Mouse (Mus musculus) thymus, postnatal 10 days (tissue): ENCODE data around the gene Fcer2a.

ENCODE experiments used
- DNase-seq, 2 experiments: peaks; one replicate each; pipeline ENCODE4 v3.0.0; 2021; ENCODE audit warnings: low spot score in 2 of 2

Gene Fcer2a

DNA sequence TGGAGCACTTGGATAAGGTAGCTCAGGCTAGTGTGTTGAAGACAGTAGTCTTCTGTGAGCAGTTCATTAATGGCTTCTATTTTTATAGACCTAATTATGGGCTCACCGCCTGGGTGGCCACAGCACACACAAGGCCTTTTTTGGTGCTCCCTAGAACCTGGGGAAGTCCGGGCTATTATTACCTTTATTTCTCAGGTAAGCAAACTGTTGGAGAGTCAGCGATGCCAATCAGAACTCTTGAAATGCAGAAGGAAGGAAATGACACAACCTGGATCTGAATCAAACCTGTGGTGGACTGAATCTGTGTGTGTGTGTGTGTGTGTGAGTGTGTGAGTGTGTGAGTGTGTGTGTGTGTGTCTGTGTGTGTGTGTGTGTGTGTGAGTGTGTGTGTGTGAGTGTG, at the start of gene Fcer2a:
Gene Fcer2a, minus strand, starts transcription at position 55 of the 400 bp plus-strand sequence.
- no peak for DNase-seq

DNA sequence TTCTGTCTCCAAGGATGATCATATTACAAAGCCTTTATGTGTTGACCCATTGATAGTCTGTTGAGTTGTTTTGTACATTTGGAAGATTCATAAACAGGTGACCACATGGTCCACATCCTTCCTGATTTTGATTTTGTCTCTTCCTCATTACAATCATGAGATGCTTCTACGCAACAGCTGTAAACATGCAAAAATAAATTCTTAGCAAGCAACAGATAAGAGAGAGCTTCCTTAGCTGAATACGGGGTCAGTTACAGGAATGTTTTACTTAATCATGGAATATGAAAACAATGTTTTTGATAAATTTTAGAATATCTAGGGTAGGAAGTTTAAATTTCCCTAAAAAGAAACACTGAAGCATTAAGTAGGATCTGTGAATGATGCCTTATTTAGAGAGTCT, 43.0 kb upstream of the Fcer2a start:
- DNase-seq = no peak

DNA sequence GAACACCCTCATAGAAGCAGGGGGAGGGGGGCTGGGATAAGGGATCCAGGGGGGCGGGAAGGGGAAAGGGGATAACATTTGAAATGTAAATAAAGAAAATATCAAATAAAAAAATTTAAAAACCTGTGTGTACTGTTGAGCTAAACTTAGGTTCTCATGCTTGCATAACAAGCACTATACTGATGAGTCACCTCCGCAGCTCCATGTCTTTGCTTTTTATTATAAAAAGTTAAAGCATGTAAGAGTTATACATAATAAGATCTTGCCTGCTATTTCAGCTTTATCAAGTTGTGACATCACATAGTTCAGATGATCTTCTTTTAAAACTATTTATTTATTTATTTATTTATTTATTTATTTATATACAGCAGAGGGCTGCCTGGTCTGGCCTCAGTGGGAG, 41.6 kb upstream of the Fcer2a start:
- DNase-seq = no peak

DNA sequence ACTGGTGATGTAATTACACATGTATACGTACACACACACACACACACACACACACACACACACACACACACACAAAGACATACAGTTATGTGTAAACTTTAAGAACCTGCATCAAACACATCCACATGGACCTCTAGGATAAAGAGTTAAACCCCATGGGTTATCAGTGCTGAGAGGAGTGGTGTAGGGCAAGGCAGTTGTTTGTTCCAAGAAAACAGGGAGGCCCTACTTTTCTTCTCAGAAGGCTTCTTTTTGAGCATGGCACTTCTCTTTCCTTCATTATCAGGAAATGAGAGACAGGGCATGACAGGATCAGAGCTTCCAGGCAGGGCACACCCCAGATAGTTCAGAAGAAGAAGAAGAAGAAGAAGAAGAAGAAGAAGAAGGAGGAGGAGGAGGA, 40.1 kb upstream of the Fcer2a start:
- no peak for DNase-seq

- DNase-seq = no peak
Measured at GRCm38 (mm10) chr8:3721041-3721440, 27.1 kb upstream of the Fcer2a start.

- no peak for DNase-seq
Measured at GRCm38 (mm10) chr8:3720551-3720950, 26.6 kb upstream of the Fcer2a start, which contains the start of gene Clec4g. Gene Clec4g, minus strand, starts transcription at chr8:3720651.

DNA sequence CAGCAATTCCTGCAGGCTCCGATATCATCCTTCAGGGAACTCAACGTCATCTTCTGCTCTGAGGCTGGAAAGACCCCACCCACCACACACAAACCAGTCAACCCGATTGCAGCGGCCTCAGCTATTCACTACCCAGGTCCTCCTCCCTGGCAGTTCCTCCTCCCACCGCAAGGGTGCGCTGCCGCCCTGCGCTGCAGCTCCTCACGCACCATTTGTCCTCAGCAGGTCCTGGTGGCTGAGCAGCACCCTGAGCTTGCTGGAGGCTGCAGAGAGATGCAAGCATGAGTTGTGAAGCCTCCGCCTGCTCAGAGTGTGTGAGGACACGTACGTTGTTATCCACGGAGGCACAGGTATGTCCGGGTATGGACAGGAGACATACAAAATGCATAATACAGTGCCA, 24.6 kb upstream of the Fcer2a start:
- DNase-seq = peak; percentile 48 to 80

DNA sequence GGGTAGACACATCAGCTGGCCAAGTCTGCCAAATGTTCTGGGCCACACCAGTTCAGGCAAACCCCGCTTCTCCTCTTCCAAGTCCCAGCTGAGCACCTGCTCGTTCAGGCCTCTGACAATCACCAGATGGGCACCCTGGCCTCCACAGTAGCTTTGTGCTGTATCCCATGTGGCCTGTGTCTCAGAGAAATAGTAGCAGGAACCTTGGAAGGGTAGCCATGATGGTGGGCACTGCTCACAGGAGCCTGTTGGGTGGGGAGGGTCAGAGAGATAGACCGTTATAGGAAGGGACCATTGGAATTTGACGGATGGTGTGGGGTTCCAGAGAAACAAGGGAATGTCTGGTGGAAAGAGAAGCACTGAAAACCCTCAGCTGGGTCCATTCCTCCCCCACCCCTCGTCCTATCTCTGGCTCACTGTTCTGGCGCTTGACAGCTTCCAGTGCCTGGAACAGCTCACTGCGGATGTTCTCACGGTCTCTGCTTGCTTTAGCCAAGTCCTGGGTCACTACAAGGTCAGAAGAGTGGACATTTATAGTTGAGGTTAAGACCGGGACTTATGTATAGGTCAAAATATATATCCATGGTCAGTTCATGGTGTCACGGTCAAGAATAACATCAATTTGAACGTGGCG, 23.5 kb upstream of the Fcer2a start:
- DNase-seq = no peak

- DNase-seq = no peak
Measured at GRCm38 (mm10) chr8:3711646-3712045, 17.7 kb upstream of the Fcer2a start.

GRCm38 (mm10) chr8:3710312-3710711, 16.3 kb upstream of the Fcer2a start:
- DNase-seq = no peak

DNA sequence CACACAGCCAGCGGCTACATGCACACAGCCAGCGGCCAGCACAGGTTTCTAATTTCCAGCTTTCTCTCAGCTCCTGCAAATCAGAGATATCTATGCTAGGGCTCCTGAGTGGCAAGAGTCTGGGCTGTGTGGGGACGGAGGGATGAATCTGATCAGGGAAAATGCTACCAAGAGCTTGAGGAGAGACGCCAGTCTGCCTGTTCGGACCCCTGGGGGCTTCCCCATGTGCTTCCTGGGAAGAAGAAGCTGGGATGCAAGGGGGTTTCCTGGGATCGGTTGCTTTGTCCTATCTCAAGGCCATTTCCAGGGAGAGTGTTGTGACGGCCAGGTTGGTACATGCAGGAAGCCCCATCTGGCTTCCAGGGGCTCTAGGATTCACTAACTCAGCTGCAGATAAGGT, 13.6 kb upstream of the Fcer2a start:
- DNase-seq = no peak

DNA sequence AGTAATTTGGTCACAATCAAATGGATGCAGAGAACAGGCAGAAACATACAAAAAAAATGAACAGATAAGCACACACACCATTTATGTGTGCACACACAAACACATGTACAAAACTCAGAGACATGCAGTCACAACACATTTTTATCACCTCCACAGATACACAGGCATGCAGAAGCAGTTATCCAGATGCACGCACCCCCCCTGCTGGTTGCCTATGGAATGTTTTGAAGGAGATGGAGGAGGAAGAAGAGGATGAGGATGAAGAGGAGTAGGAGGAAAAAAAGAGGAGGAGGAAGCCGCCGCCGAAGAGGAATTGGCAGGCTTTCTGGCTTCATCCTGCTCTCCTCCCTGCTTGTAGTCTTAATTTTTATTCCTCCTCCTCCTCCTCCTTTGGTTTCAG, 11.7 kb upstream of the Fcer2a start:
- DNase-seq = no peak

- DNase-seq = no peak
Measured at GRCm38 (mm10) chr8:3701491-3701890, 7.5 kb upstream of the Fcer2a start.

GRCm38 (mm10) chr8:3690774-3691173, 3.2 kb downstream of the Fcer2a start:
- no peak for DNase-seq

DNA sequence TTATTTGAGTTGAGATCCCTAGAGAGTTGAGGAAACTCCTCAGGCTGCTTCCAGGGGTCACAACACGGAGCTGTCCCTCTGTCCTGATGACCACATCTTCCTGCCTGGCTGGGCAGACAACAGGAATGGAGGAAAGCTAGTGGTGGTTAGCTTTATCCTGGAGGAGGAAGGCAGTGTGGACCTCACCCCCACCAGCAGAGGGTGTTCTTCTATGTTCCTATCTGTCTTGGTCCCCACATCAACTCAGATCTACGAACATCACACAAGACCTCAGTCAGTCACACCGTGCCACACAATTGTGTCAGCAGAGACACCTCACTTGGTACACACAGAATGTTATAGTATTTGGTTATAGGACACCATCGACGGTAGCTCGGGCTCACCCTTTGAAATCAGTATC, 6.4 kb downstream of the Fcer2a start:
- DNase-seq = no peak

GRCm38 (mm10) chr8:3685422-3685821, 8.6 kb downstream of the Fcer2a start:
- no peak for DNase-seq

- no peak for DNase-seq
Measured at GRCm38 (mm10) chr8:3684530-3684929, 9.4 kb downstream of the Fcer2a start.

GRCm38 (mm10) chr8:3683408-3684176, 10.4 kb downstream of the Fcer2a start:
- DNase-seq = no peak

GRCm38 (mm10) chr8:3682435-3682834, 11.5 kb downstream of the Fcer2a start:
- no peak for DNase-seq

GRCm38 (mm10) chr8:3679656-3680055, 14.3 kb downstream of the Fcer2a start:
- DNase-seq = no peak

GRCm38 (mm10) chr8:3679236-3679635, 14.7 kb downstream of the Fcer2a start:
- no peak for DNase-seq

DNA sequence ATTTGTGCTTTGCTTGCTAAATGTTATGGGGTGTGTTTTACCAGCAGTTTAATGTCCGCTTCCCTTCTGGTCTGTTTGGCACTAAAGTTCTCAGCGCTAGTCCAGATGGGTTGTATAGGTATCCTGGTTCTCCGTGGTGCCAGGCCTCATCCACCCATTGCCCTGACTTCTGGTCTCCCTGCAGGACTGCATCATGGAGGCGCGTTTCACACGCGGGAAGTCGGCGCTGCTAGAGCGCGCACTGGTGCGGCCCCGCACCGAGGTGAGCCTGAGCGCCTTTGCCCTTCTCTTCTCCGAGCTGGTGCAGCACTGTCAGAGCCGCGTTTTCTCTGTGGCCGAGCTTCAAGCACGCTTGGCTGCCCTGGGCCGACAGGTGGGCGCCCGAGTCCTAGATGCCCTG, 15.1 kb downstream of the Fcer2a start:
- no peak for DNase-seq

GRCm38 (mm10) chr8:3676993-3677579, 16.9 kb downstream of the Fcer2a start:
- no peak for DNase-seq
